Mouse (Mus musculus) layer of hippocampus, adult 11-12 months (tissue): ENCODE measurements around the gene H2-Q2.
"Not testable (repeated sequence)": the region's sequence is repeated elsewhere in the genome, so short reads cannot be mapped to it uniquely, and the experiment has no call there.

Experiments used
- DNase-seq: peaks from one replicate; pipeline ENCODE4 v3.0.0; 2022; ENCODE audit warnings: low spot score

Gene H2-Q2

GRCm38 (mm10) chr17:35342071-35342671, at the start of gene H2-Q2:
TSS of gene H2-Q2 (plus strand) at chr17:35342242.
- no peak for DNase-seq

DNA sequence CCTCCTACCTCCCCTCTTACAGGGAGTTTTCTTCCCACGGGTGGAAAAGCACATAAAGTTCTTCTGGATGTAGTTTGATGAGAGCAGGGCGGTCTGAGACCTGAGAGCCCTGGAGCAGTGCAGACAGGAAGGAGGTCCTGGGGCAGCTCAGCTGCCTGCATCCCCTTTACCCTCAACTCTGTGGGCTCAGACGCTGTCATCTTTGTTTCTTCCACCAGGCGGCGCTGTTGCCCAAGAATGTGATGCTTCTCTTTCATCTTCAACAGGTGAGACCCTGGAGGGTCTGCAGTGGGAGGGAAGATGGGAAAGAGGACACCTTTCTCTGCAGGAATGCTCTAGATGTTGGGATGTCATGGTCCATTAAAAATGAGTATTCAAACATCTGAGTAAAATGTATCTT, 46.2 kb upstream of the H2-Q2 start:
- DNase-seq, result peak; percentile 50

DNA sequence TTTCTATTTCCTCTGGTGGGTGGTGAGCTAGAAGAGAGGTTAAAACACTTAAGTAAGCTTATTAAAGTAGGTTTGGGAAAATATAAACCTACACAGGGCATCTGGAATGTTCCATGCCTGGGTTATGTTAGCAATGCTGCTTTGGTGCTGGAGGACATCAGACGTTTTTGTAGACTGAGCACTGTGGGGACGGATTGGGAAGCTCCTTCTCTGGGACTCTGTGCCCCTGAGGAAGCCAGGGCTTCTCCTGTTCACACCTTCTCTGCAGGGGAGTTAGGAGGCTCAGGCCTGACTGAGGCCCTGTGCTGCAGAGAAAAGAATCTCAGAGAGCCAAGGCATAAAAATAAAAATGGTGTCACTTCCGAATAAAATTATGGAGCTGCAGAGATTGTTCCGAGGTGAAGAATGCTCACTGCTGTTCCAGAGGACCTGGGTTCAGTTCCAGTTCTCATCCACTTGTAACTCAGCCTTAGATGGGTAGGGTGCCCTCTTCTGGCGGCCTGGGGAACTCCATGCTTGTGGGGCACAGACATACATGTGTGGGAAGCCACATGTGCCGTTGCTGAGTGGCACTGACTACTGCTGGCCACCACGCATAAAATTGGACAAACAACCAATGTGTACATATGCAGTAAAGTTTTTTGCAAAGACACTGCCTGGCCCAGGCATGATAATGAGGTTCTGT, 41.6 kb upstream of the H2-Q2 start:
- DNase-seq, result not testable (repeated sequence)

DNA sequence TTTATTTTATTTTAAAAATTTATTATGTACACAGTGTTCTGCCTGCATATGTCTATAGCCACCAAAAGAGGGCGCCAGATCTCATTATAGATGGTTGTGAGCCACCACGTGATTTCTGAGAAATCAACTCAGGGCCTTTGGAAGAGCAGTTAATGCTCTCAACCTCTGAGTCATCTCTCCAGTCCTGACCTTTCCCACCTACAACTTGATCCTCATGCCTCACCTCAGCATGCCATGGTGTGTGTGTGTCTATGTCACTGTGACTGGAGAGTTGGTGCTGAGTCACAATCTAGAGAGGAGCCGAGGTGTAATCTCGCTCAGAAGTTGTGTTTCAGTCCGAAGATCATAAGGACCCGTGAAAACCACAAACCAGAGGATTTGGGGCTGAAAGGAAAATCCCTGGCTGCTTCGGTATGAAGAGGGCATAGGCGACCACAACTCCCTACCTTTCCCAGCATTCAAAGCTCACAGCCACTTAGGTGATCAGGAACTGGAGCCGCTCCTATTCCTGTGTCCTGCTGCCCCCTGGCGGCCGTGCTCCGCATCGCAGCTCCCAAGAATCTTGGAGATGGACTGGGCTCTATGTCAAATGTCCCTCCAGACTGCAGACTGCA, 40.3 kb upstream of the H2-Q2 start:
- peak; percentile 92 for DNase-seq

DNA sequence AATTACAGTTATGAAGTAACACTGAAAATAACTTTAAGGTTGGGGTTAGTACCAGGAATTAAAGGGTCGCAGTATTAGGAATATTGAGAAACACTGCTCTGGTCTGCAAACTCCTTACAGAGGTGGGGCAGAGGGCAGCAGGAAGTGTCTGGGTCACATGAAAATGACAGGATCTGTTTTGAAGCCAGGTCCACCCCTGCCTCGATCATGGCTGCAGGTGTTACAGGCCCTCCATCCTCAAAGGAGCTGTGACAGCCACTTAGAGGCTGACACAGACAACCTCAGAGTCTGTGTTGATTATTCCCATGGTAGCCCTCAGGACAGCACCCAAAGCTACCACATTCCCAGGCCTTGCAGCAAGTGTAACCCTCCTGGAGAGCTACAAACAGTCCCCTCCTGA, 38.8 kb upstream of the H2-Q2 start:
- no peak for DNase-seq

DNA sequence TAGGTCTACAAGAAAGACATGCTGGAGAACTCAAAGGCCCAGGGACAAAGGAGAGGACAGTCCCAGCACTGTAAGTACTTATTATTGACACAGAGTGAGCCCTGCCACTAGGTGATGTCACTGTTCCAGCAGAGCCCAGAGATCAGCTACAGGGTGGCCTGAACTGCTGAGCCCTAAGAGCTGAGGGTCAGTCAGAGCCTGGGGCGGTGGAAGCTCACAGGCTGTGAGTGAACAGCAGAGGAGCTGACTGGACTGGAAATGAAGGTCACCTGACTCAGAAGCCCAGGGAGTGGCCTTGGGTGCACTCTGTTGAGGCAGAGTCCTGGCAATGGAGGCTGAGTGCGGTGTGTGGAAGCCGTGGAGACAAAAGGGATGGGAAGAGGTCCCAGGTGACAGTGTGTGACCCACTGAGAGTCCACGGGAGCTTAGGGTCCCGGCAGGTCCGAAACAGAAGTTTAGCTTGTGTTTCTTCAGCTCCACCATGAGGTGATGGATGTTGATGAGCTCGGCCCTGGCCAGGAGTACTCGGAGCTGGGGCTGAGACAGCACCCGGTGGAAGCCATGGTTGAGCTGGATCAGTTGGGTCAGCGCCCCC, 38.2 kb upstream of the H2-Q2 start:
- DNase-seq, result no peak

GRCm38 (mm10) chr17:35304478-35304877, 37.6 kb upstream of the H2-Q2 start:
- DNase-seq, result no peak

GRCm38 (mm10) chr17:35304921-35305320, 37.1 kb upstream of the H2-Q2 start:
- not testable (repeated sequence) for DNase-seq

GRCm38 (mm10) chr17:35318671-35319070, 23.4 kb upstream of the H2-Q2 start:
- no peak for DNase-seq

DNA sequence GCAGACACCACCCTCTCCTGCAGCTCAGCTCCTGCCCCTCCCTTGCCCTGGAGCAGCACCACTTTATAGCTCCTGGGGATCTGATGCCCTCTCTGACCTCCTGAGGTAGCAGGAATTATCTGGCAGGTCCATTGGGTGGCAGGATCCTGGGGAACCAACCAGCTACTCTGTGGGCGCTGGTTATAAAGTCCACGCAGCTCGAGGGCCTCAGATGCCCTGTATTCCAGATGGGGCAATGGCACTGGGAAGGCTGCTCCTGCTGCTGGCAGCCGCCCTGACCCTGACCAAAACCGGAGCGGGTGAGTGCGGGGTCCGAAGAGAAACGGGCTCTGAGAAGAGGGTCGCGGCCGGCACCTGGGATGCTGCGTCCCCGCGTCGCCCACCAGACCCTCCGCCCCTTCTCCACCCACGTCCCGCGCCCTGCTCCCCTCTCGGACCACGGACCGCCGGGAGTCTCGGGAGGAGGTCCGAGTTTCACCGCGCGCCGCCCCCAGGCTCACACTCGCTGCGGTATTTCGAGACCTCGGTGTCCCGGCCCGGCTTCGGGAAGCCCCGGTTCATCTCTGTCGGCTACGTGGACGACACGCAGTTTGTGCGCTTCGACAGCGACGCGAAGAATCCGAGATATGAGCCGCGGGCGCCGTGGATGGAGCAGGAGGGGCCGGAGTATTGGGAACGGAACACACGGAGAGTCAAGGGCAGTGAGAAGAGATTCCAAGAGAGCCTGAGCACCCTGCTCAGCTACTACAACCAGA, 21.5 kb upstream of the H2-Q2 start, which contains the start of gene H2-Q1:
Gene H2-Q1 (plus strand): TSS at position 79 of the 755 bp plus-strand sequence.
- no peak for DNase-seq

DNA sequence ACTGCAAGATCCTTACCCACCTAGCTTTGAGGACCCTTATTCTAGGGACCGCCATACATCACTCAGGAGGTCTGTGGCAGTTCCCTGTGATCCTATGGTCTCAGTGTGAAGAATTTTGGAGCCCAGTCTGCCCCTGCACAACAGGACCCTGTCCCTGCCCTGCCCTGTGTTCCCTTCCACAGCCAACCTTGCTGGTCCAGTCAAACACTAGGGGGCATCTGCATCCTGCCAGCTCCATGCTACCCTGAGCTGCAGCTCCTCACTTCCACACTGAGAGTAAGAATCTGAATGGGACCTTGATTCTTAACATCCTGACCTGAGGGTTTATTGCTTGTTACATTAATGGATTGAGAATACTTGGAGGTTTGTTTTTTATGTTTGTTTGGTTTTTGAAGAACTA, 16.9 kb upstream of the H2-Q2 start:
- not testable (repeated sequence) for DNase-seq

DNA sequence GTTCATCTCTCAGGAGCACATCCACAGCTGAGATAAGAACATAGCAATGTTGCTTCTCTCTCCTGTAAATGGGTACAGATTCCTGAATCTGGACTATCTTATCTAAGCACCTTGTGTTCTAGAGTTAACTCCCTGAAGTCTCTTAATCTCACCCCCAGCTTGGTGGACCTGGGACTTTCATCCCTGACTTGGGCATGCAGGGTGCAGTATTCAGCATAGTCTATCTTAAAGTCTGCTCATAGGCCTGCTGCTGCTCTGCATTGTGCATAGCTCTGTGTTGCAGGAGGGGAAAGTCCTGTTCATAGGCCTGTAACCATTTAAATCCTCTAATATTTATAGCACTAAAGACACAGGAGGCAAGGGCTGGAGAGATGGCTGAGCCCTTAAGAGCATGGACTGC, 16.0 kb upstream of the H2-Q2 start:
- not testable (repeated sequence) for DNase-seq

DNA sequence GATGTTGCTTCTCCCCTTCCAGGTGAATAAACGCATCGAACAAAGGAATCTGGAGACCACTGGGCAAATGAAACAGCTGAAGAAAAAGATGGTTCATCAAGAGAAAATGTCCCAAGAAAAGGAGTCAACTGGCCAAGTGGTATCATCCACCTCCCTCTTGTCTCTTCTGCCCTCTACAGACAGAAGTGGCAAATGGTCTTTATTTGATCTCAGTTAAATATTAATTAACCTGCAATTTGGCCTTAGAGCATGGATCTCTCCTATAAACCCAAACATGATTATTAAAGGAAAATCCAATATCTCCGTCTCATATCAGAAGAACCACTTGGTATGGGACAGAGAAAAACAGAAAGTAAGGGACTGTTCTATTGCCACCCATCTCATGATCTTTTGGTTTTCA, 12.3 kb upstream of the H2-Q2 start:
- not testable (repeated sequence) for DNase-seq

DNA sequence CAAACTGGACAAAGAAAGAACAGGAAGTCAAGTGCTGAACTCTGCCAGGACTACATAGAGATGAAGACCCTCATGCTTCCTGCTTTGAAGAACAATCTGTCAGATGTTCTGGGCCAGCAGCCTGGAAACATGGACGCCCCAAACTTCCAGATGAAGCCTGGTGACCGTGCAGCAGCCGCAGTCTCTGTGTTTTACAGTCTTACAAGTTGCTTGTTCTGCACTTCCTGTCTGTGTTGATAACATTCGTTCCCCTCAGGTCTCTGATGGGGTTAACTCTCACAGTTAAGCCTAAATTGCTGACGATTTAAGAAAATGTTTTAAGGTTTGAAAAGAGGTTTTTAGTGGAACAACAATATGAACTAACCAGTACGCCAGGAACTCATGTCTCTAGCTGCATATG, 10.5 kb upstream of the H2-Q2 start:
- DNase-seq, result not testable (repeated sequence)

DNA sequence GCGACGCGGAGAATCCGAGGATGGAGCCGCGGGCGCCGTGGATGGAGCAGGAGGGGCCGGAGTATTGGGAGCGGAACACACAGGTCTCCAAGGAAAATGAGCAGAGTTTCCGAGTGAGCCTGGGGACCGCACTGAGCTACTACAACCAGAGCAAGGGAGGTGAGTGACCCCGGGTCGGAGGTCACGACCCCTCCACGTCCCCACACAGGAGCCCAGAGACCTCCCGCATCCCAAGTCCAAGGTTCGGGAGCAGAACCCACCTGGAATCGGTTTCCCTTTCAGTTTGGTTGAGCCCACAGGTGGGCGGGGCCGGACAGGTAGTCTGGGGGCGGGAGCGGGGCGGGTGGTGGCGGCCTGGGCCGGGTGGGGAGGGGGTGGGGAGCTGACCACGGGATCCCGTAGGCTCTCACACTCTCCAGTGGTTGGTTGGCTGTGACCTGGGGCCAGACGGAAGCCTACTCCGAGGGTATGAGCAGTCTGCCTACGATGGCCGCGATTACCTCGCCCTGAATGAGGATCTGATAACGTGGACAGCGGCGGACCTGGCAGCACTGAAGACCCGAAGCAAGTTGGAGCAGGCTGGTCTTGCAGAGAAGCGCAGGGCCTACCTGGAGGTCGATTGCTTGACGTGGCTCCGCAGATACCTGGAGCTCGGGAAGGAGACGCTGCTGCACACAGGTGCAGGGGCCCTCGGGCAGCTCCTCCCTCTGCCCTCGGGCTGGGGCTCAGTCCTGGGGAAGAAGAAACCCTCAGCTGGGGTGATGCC, 852 bp downstream of the H2-Q2 start:
- no peak for DNase-seq

GRCm38 (mm10) chr17:35347659-35348058, 5.6 kb downstream of the H2-Q2 start:
- not testable (repeated sequence) for DNase-seq

DNA sequence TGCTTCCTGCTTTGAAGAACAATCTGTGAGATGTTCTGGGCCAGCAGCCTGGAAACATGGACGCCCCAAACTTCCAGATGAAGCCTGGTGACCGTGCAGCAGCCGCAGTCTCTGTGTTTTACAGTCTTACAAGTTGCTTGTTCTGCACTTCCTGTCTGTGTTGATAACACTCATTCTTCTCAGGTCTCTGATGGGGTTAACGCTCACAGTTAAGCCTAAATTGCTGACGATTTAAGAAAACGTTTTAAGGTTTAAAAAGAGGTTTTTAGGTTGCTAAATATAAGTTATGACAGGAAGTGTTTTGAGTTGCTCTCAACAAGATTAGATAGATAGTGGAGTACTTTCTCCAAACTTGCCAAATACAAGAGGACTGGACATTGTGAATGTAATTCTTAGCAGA, 11.2 kb downstream of the H2-Q2 start:
- DNase-seq, result not testable (repeated sequence)

GRCm38 (mm10) chr17:35354071-35354470, 12.0 kb downstream of the H2-Q2 start:
- DNase-seq, result no peak

- no peak for DNase-seq
Observed at GRCm38 (mm10) chr17:35357086-35357485, 15.0 kb downstream of the H2-Q2 start.

DNA sequence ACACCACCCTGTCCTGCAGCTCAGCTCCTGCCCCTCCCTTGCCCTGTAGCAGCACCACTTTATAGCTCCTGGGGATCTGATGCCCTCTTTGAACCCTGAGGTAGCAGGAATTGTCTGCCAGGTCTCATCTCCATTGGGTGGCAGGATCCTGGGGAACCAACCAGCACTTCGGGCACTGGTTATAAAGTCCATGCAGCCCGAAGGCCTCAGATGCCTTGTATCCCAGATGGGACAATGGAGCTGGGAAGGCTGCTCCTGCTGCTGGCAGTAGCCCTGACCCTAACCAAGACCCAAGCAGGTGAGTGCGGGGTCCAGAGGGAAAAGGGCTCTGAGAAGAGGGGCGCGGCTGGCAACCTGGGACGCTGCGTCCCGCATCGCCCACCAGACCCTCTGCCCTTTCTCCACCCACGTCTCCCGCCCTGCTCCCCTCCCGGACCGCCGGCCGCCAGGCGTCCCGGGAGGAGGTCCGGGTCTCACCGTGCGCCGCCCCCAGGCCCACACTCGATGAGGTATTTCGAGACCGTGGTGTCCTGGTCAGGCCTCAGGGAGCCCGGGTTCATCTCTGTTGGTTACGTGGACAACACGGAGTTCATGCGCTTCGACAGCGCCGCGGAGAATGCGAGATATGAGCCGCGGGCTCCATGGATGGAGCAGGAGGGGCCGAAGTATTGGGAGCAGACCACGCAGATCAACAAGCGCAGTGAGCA, 16.9 kb downstream of the H2-Q2 start:
- no peak for DNase-seq

DNA sequence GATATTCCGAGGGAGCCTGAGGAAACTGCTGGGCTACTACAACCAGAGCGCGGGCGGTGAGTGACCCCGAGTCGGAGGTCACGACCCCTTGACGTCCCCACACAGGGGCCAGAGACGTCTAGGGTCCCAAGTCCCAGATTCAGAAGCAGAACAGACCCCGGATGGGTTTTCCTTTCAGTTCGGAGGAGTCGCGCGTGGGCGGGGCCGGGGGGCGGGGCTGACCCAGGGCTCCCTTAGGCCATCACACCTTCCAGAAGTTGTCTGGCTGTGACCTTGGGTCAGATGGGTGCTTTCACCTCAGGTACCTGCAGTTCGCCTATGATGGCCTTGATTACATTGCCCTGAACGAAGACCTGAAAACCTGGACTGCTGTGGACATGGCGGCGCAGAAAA, 17.4 kb downstream of the H2-Q2 start:
- no peak for DNase-seq
